Mouse (Mus musculus): ENCODE data around the gene Slc48a1.
A peak's percentile ranks its signal among the peaks of the same experiment; 100 is the strongest.

Gene Slc48a1

DNA sequence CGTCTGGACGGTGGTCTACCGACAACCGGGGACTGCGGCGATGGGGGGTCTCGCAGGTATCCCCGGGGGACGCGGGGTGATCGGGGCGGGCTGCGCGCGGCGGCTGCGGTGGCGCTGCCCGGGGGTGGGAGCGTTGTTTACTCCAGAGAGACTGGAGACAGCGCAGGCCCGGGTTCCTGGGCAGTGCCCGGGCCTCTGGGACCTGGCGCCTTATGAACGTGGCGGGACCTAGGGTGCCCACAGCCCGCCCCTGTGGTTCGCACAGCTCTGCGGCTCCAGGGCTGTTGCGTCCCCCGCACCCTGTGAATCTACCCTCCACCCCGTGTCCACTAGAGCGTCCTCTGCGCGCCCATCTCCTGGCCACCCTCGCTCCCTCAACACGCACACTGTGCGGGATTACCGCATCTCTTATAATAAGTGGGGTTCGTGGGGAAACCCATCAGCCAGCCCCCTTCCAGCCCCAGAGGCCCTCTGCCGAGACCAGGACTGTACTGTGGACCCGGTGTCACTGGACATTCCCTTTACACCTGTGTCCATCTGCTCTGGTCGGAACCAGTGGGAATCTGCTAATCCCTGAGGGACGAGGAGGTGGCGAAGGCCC lies 6.3 kb downstream of the Slc48a1 start:
- DNase-seq = peak; percentile 44 to 62

DNA sequence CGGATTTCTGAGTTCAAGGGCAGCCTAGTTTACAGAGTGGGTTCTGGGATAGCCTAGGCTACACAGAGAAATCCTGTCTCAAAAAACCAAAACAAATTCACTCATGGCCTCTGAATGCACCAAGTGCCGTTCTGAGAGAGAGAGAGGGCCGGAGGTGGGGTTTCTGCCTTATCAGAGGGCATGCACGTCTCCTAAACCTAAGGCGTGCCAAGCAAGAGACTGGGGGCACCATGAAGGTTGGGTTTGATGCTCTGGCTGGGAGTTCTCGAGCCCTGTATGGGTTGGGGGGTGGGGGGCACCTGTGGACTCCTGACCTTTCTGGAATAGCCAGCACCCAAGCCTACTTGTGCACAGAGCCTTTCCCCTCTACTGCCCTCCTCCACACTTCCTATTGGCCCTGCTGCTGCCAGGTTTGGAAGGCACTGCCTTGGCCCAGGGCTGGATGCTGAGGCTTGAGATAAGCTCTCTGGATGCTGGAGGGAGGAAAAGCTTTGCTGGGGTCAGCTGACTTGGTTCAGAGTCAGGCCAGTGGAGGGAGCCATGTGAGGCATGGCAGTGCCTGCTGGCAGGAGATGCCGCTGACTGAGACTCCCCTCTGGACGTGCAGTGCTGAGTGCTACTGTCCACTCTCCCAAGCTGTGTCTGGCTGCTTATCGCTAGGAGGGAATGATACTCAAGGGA lies 7.6 kb downstream of the Slc48a1 start:
- DNase-seq = peak in 1 of 2 experiments; percentile 39

- no peak for DNase-seq
These were observed 8.2 kb downstream of the Slc48a1 start for GRCm38 (mm10) chr15:97786412-97787112.

DNA sequence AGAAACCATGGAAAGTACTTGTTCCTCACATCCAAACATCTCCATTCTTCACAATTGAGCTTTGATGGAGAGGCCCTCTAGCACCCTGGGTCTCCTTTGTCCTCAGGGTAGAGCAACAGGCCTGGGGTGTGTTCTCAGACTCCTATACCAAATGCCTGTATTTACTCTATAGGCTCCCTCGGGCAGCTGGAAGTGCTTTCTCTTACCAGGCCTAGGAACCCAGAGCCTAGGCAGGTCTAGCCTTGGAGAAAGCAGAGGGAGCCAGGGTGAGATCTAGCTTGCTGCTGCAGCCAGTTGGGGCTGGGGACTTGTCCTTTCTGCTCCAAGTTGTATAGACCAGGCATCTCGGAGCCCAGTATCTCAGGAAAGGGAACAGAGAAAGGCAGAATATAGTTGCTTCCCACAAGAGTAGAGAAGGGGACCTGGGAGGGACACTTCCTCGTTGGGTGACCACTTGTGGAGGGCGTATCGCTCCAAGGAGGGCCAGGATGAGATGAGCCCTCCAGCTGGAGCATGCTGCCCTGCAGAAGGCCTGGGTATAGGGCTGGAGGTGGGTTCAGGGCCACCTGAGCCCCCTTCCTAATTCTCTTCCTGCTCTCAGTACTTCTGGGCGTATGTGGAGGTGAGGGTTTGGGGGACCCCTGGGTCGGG lies 9.0 kb downstream of the Slc48a1 start:
- no peak for DNase-seq

GRCm38 (mm10) chr15:97787799-97788667 lies 9.7 kb downstream of the Slc48a1 start:
- DNase-seq = no peak

- DNase-seq = peak; percentile 66 to 68
These were observed 10.5 kb downstream of the Slc48a1 start for GRCm38 (mm10) chr15:97788821-97789220.

DNA sequence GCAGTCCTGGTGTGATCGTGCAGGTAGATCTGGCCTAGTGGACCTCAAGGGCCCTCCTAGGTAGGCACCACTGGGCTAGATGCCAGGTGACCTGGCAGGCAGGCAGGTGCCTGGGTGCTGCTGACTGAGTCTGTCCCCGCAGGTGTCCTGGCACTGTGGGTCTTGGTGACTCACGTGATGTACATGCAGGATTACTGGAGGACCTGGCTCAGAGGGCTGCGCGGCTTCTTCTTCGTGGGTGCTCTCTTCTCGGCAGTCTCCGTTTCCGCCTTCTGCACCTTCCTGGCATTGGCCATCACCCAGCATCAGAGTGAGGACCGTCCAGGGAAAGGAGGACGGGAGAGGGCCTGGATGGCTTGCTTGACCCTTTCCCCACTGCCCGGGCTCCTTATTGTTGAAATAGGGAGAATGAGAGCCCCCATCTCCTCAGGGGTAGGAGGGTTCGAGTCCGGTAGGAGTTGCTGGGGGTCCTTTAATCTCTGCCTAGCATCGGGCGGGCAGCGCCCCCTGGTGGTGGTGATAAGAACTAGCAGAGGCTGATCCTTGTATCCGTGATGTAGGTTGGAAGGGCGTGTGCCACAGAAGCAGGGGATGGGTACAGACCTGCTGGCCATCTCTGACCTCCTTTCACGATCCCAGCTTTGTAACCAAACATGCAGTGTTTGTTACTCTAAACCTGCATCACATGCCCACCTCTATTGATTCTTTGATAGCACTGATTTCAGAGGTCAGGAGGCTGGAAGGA lies 11.6 kb downstream of the Slc48a1 start:
- DNase-seq = peak; percentile 71 to 75

DNA sequence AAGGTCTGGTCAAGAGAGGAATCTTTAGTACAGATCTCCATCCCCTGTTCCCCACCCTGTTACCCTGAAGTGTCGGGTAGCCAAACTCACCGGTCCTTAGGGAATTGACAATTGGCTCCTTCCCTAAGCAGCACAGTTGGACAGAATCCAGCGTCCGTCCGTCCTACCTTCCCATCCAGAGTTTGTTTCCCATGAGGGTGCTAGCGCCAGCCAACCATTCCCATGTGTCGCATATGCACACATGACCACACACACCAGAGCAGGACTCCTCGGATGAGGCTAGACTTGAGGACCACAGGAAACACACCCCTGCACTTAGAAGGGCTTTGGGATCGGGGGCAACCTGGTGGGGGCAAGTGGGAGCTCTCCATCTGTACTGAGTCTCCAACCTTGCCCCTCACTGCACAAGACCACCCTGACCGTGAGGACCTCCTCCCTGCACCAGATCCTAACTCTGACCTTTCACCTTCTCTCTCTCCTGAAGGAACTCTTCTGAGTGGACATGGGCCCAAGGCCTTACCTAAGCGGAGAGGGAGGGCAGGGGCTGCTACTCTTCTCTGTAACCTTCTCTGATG lies 12.9 kb downstream of the Slc48a1 start:
- DNase-seq = no peak

GRCm38 (mm10) chr15:97793386-97794153 lies 15.2 kb downstream of the Slc48a1 start:
- DNase-seq = no peak

DNA sequence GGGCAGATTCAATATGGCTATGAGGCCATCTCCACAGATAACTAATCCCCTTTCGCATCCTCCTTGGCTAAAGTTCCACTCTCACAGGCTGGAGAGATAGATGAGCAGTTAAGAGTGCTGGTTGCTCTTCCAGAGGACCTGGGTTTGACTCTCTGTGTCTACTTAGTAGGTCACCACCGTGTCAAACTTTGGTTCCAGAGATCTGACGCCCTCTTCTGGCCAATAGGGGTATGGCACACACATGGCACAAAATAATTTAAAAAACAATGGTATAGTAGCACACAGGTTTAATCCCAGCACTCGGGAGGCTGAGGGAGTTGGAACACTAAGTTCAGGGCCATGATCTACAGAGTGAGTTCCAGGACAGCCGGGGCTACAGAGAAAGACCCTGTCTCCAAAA lies 15.9 kb downstream of the Slc48a1 start:
- no peak for DNase-seq

- no peak for DNase-seq
These were observed 17.4 kb downstream of the Slc48a1 start for GRCm38 (mm10) chr15:97795559-97796235.

DNA sequence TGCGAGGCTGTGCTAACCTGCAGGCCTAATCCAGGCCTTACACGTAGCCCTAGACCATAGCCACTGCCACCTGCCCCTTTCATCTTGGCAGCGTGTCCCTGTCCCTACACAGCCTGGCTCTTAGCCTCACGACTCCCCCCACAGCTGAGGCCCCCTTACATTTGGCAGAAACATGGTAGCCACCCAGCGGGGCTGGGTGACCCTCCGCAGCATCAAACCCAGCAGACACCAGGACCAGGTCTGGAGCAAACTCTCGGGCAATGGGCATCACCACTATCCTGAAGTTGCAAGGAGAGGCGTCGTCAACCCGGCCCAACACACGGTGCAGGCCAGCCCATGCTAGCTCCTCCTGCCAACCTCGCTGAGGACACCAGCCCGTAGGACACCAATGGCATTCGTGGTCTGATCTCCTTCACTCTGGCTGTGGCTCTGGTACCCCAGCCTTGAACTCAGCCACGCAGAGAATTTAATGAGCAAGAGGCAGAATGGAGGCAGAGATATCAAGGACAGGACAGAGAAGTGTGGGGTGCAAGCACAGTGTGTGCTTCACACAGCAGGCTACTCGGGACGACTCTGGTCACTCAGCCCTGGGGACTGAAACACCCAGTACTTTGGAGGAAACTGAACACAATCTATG lies 18.5 kb downstream of the Slc48a1 start:
- no peak for DNase-seq

DNA sequence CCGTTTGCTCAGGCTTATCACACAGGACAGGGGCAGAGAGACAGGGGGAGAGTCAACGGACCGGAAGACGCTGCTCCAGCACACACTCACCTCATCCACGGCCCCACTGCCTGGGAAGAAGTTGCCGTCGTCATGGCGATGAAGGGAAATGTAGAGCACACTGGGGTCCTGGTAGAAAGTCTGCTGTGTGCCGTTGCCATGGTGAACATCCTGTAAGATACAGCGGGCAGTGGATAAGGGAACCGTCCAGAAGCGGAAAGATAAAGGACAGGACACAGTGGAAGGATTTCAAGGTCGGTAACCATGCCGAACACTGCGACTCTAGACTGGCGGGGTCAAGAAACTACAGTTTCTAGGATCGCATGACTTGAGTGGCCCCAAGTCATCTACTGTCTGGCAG lies 19.8 kb downstream of the Slc48a1 start:
- no peak for DNase-seq

DNA sequence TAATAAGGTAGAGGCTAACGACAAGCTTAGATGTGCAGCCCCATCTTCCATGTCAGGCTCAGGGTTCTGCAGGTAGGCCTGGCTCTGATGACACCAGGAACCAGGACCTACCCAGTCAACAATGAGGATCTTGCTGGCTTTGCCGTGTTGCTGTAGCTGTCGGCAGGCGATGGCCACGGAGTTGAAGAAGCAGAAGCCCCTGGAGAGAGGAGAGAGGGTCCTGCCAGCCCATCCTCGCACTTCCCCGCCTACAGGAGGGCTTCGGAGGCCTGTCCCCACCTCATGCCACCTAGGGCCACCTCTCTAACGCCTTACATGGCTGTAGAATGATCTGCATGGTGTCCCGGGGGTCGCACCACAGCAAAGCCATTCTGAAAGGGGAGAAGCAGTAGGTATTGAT lies 21.1 kb downstream of the Slc48a1 start:
- DNase-seq = no peak

- no peak for DNase-seq
These were observed 22.5 kb downstream of the Slc48a1 start for GRCm38 (mm10) chr15:97800853-97801252.

- DNase-seq = no peak
These were observed 23.5 kb downstream of the Slc48a1 start for GRCm38 (mm10) chr15:97801811-97802210.

- no peak for DNase-seq
These were observed 24.3 kb downstream of the Slc48a1 start for GRCm38 (mm10) chr15:97802575-97802974.

DNA sequence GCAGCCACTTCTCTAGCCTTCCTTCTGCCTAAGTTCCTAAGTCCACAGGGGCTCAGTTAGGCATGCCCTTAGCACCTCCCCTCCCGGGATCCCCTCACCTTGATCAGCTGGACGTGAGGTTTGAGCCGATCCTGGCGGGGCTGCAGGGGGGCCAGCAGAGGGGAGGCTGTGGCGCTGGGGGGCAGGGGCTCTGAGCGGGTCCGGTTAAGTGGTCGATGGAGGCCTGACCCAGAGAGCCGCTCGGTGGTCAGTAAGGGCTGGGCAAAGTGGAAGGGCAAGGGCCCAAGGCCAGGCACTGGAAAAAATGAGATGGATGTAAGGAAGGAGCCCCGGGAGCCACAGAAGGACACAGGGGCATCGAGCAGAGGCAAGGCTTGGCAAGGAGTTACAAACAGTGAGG lies 29.5 kb downstream of the Slc48a1 start:
- no peak for DNase-seq

- DNase-seq = no peak
These were observed 30.2 kb downstream of the Slc48a1 start for GRCm38 (mm10) chr15:97808532-97808931.

- no peak for DNase-seq
These were observed 30.9 kb downstream of the Slc48a1 start for GRCm38 (mm10) chr15:97809206-97809605.
